Comparison of ENCODE assay signal across 11 mouse cellular contexts in genomic region chr14:79518761-79519662, GRCm38 (mm10). TPM values are rescaled to one million over a fixed set of nuclear protein-coding genes. Genes with fewer than 3 reads are reported as not detected.
A peak's percentile ranks its signal among the peaks of the same experiment; 100 is the strongest.
DNase-seq lines count a peak whose midpoint lies in the region; ATAC-seq and TF ChIP-seq lines count a peak whose summit lies in the region.
"Had no signal": no experiment of that assay in that cellular context is flagged by ENCODE, and none has a peak within 500 bp of the region (broad histone marks: within the 10 kb centered on the region; RNA-seq: fewer than 3 reads in every experiment).

No protein-coding gene starts in this region.

- TF ChIP-seq CTCF in heart, postnatal 0 days (IDR thresholded peaks at IDR 0.05; ENCODE audit: low read depth): no peak
- TF ChIP-seq CTCF in bone marrow macrophage, adult 2 months (IDR thresholded peaks at IDR 0.05; ENCODE audit: low read depth, low read length): no peak

- peaks cover 28% of the 10 kb centered on the region for H3K4me1 ChIP-seq in heart, postnatal 0 days (ENCODE audit: control insufficient read depth, insufficient read depth)
- peaks cover 27% of the 10 kb centered on the region for H3K4me1 ChIP-seq in bone marrow macrophage, adult 2 months (ENCODE audit: control insufficient read depth, insufficient read depth, low read length)
- H3K4me1 ChIP-seq in forebrain, embryonic 10.5 days: peaks cover 8% of the 10 kb centered on the region; the same call in 1 of the 2 replicates
- no peaks in the 10 kb centered on the region; the same call in 1 of the 2 replicates for H3K4me1 ChIP-seq in forebrain, embryonic 11.5 days (replicated peaks; ENCODE audit: control insufficient read depth, insufficient read depth, low read length)

- H3K4me3 ChIP-seq in heart, postnatal 0 days (ENCODE audit: low read depth, low read length): peak overlapping the region; percentile 9; the same call in 1 of the 2 replicates
- peak overlapping the region; percentile 64 for H3K4me3 ChIP-seq in bone marrow macrophage, adult 2 months (ENCODE audit: insufficient read depth, low read length)
- peak overlapping the region; percentile 82 for H3K4me3 ChIP-seq in macrophage (ENCODE audit: inconsistent target)
- no peak overlapping the region for H3K4me3 ChIP-seq in forebrain, embryonic 10.5 days
- H3K4me3 ChIP-seq in forebrain, embryonic 11.5 days (ENCODE audit: low read depth, low read length): no peak overlapping the region

- H3K27me3 ChIP-seq in heart, postnatal 0 days (ENCODE audit: control insufficient read depth, insufficient read depth, low read length): no peaks in the 10 kb centered on the region
- H3K27me3 ChIP-seq in forebrain, embryonic 10.5 days (ENCODE audit: poor library complexity, severe bottlenecking): no peaks in the 10 kb centered on the region
- no peaks in the 10 kb centered on the region for H3K27me3 ChIP-seq in forebrain, embryonic 11.5 days (ENCODE audit: control insufficient read depth, insufficient read depth, low read length)

- peak overlapping the region; percentile 45 for H3K4me2 ChIP-seq in heart, postnatal 0 days (ENCODE audit: low read depth, low read length)
- no peak overlapping the region for H3K4me2 ChIP-seq in forebrain, embryonic 11.5 days (ENCODE audit: low read depth, low read length, severe bottlenecking)

- H3K27ac ChIP-seq in heart, postnatal 0 days (ENCODE audit: low read depth): peak overlapping the region; percentile 61
- peak overlapping the region; percentile 89 for H3K27ac ChIP-seq in bone marrow macrophage, adult 2 months (ENCODE audit: insufficient read depth, low read depth, low read length)
- H3K27ac ChIP-seq in macrophage: peak overlapping the region; percentile 98
- H3K27ac ChIP-seq in forebrain, embryonic 10.5 days: no peak overlapping the region
- H3K27ac ChIP-seq in forebrain, embryonic 11.5 days (ENCODE audit: low read depth, low read length): no peak overlapping the region

- peaks cover 100% of the 10 kb centered on the region for H3K79me2 ChIP-seq in macrophage (ENCODE audit: inconsistent target)

- TF ChIP-seq EP300 in heart, postnatal 0 days (IDR thresholded peaks at IDR 0.05; ENCODE audit: low read depth): no peak

- WGBS in heart, postnatal 0 days: 63% methylated on average over 19 of the region's 19 CpGs
- 2% methylated on average over 19 of the region's 19 CpGs for WGBS in macrophage (ENCODE audit: missing documents)
- 68% methylated on average over 19 of the region's 19 CpGs for WGBS in forebrain, embryonic 10.5 days
- 61% methylated on average over 19 of the region's 19 CpGs for WGBS in forebrain, embryonic 11.5 days

- ATAC-seq in heart, postnatal 0 days (ENCODE audit: insufficient read depth, low read depth): no peak
- ATAC-seq in forebrain, embryonic 11.5 days (replicated peaks; ENCODE audit: low FRiP score): no peak

- H3K36me3 ChIP-seq in heart, postnatal 0 days (replicated peaks; ENCODE audit: control insufficient read depth, insufficient read depth, low read length): no peaks in the 10 kb centered on the region
- H3K36me3 ChIP-seq in macrophage (ENCODE audit: inconsistent target): no peaks in the 10 kb centered on the region
- H3K36me3 ChIP-seq in forebrain, embryonic 10.5 days (replicated peaks): no peaks in the 10 kb centered on the region
- H3K36me3 ChIP-seq in forebrain, embryonic 11.5 days (ENCODE audit: control insufficient read depth, insufficient read depth, low read length): no peaks in the 10 kb centered on the region

- no peaks in the 10 kb centered on the region for H3K9me3 ChIP-seq in heart, postnatal 0 days (replicated peaks; ENCODE audit: control insufficient read depth, low read length)
- H3K9me3 ChIP-seq in forebrain, embryonic 10.5 days: no peaks in the 10 kb centered on the region
- H3K9me3 ChIP-seq in forebrain, embryonic 11.5 days (ENCODE audit: control insufficient read depth, low read length): no peaks in the 10 kb centered on the region

- no peak for DNase-seq in heart, postnatal 0 days (ENCODE audit: low spot score)
- DNase-seq in heart, postnatal 4 days: no peak
- DNase-seq in CD4-positive helper T cell, adult 2 months (ENCODE audit: low read depth, low spot score): peak; percentile 50
- DNase-seq in layer of hippocampus, adult 8-10 months (ENCODE audit: low spot score in 2 of 2): no peak
- DNase-seq in forebrain, embryonic 10.5 days (ENCODE audit: extremely low spot score, low spot score): no peak
- DNase-seq in forebrain, embryonic 11.5 days (ENCODE audit: low spot score): no peak
- DNase-seq: cerebellum, postnatal 14 days; kidney, postnatal 10 days; right cerebral cortex, postnatal 4 days had no signal

- no peak for TF ChIP-seq POLR2A in bone marrow macrophage, adult 2 months (IDR thresholded peaks at IDR 0.05; ENCODE audit: borderline replicate concordance, low read depth, low read length)

- peak overlapping the region; percentile 18; the same call in 1 of the 2 replicates for H3K9ac ChIP-seq in heart, postnatal 0 days (replicated peaks; ENCODE audit: low read depth, low read length)
- H3K9ac ChIP-seq in forebrain, embryonic 11.5 days (ENCODE audit: low read length): no peak overlapping the region

RNA-seq across cellular contexts. Expression of gene Wbp4, which starts 37.7 kb away (rescaled TPM):
- total RNA-seq in heart, postnatal 0 days (2014; rRNA removed; ENCODE audit: low replicate concordance): 9.5 and 10.0 TPM in 2 replicates
- polyA plus RNA-seq in heart, postnatal 0 days (2015; fragmentation: Nextera tagmentation; extraction: Ambion mirVana): 26.6 and 27.2 TPM in 2 replicates
- total RNA-seq in heart, postnatal 4 days (2021): 10 to 100 TPM; 24.7 to 25.8 TPM
- polyA plus RNA-seq in bone marrow macrophage, adult 2 months (2012; ENCODE audit: insufficient read depth, insufficient read length, missing spikeins): 41.3 and 55.2 TPM in 2 replicates
- total RNA-seq in macrophage (2018; cell fraction: chromatin; rRNA removed): 100 to 1,000 TPM in 2 of 26 experiments, 10 to 100 TPM in 24; 40.8 to 103 (median 73.2) TPM
- total RNA-seq in macrophage (2018; cell fraction: cytosol; rRNA removed): 10 to 100 TPM; 32.3 to 55.0 (median 37.6) TPM
- total RNA-seq in macrophage (2018; cell fraction: nucleus; rRNA removed): 10 to 100 TPM; 29.9 to 80.7 (median 44.3) TPM
- polyA plus RNA-seq in macrophage (2018): 29.1 to 84.4 TPM (median 35.1 TPM) in 3 replicates
- total RNA-seq in layer of hippocampus, adult 8-10 months (2022): 10 to 100 TPM; 47.9 to 53.4 (median 48.8) TPM
- 45.6 and 51.5 TPM in 2 replicates for polyA plus RNA-seq in forebrain, embryonic 10.5 days (2016; fragmentation: Nextera tagmentation; extraction: Ambion mirVana)
- polyA plus RNA-seq in forebrain, embryonic 11.5 days (2014; fragmentation: Nextera tagmentation; extraction: Ambion mirVana): 58.4 and 58.6 TPM in 2 replicates

RNA-seq across cellular contexts. Expression of gene Elf1, which starts 38.0 kb away (rescaled TPM):
- total RNA-seq in heart, postnatal 0 days (2014; rRNA removed; ENCODE audit: low replicate concordance): 11.0 and 13.2 TPM in 2 replicates
- 7.0 and 7.4 TPM in 2 replicates for polyA plus RNA-seq in heart, postnatal 0 days (2015; fragmentation: Nextera tagmentation; extraction: Ambion mirVana)
- total RNA-seq in heart, postnatal 4 days (2021): 10 to 100 TPM; 20.3 to 22.5 TPM
- polyA plus RNA-seq in bone marrow macrophage, adult 2 months (2012; ENCODE audit: insufficient read depth, insufficient read length, missing spikeins): 69.9 and 74.0 TPM in 2 replicates
- 100 to 1,000 TPM in 10 of 26 experiments, 10 to 100 TPM in 16; 47.7 to 153 (median 95.3) TPM for total RNA-seq in macrophage (2018; cell fraction: chromatin; rRNA removed)
- total RNA-seq in macrophage (2018; cell fraction: cytosol; rRNA removed): 10 to 100 TPM; 48.3 to 92.7 (median 80.1) TPM
- total RNA-seq in macrophage (2018; cell fraction: nucleus; rRNA removed): 100 to 1,000 TPM in 8 of 26 experiments, 10 to 100 TPM in 18; 57.1 to 163 (median 87.9) TPM
- polyA plus RNA-seq in macrophage (2018): 52.2 to 64.9 TPM (median 62.1 TPM) in 3 replicates
- 1 to 10 TPM; 4.2 to 7.9 (median 6.2) TPM for total RNA-seq in layer of hippocampus, adult 8-10 months (2022)
- 3.8 TPM in 2 replicates for polyA plus RNA-seq in forebrain, embryonic 10.5 days (2016; fragmentation: Nextera tagmentation; extraction: Ambion mirVana)
- 7.5 and 7.6 TPM in 2 replicates for polyA plus RNA-seq in forebrain, embryonic 11.5 days (2014; fragmentation: Nextera tagmentation; extraction: Ambion mirVana)

Comparison
In these comparisons a context has a peak if more than half of its experiments do, and no peak if none do; other contexts are left out.
1. H3K27ac ChIP-seq: peak in heart, postnatal 0 days (single experiment), bone marrow macrophage, adult 2 months (single experiment) and macrophage (single experiment); none in forebrain, embryonic 10.5 days (single experiment) and forebrain, embryonic 11.5 days (single experiment).
2. H3K4me3 ChIP-seq: peak in heart, postnatal 0 days (single experiment), bone marrow macrophage, adult 2 months (single experiment) and macrophage (single experiment); none in forebrain, embryonic 10.5 days (single experiment) and forebrain, embryonic 11.5 days (single experiment).